Mouse (Mus musculus): Measurements from ENCODE around the gene Pex16. TPM values are rescaled to one million over a fixed set of nuclear protein-coding genes. Genes with fewer than 3 reads are reported as not detected.

Pex16 gene
- polyA plus RNA-seq (2015; fragmentation: Illumina TruSeq; extraction: RNeasy Lipid Tissue Mini Kit (QIAGEN cat#74804); ENCODE audit: low read depth, low replicate concordance): 34.5 TPM

GRCm38 (mm10) chr2:92374514-92374913 lies at the start of gene Pex16, which contains the start of gene Large2:
Gene Pex16 (plus strand): TSS chr2:92374676.
Gene Large2 (minus strand): TSS chr2:92374869.

GRCm38 (mm10) chr2:92381901-92382588 lies 7.6 kb downstream of the Pex16 start, which contains the start of gene 1700029I15Rik:
Gene 1700029I15Rik (plus strand): TSS chr2:92382538.

GRCm38 (mm10) chr2:92401091-92401561 lies 26.6 kb downstream of the Pex16 start, which contains the start of gene Mapk8ip1:
Gene Mapk8ip1 (minus strand): TSS chr2:92401263.

Other genes starting within 250 kb of the Pex16 start
- 1.0 TPM for gene Large2, start 193 bp downstream of the Pex16 start, polyA plus RNA-seq (2015; fragmentation: Illumina TruSeq; extraction: RNeasy Lipid Tissue Mini Kit (QIAGEN cat#74804); ENCODE audit: low read depth, low replicate concordance)
- 3.8 TPM for gene 1700029I15Rik, start 7.9 kb downstream of the Pex16 start, polyA plus RNA-seq (2015; fragmentation: Illumina TruSeq; extraction: RNeasy Lipid Tissue Mini Kit (QIAGEN cat#74804); ENCODE audit: low read depth, low replicate concordance)
- 302 TPM for gene Mapk8ip1, start 26.6 kb downstream of the Pex16 start, polyA plus RNA-seq (2015; fragmentation: Illumina TruSeq; extraction: RNeasy Lipid Tissue Mini Kit (QIAGEN cat#74804); ENCODE audit: low read depth, low replicate concordance)
- gene Cry2, start 59.4 kb downstream of the Pex16 start, polyA plus RNA-seq (2015; fragmentation: Illumina TruSeq; extraction: RNeasy Lipid Tissue Mini Kit (QIAGEN cat#74804); ENCODE audit: low read depth, low replicate concordance): 77.1 TPM
- gene Slc35c1, start 85.9 kb downstream of the Pex16 start, polyA plus RNA-seq (2015; fragmentation: Illumina TruSeq; extraction: RNeasy Lipid Tissue Mini Kit (QIAGEN cat#74804); ENCODE audit: low read depth, low replicate concordance): 9.8 TPM
- 174 TPM for gene Chst1, start 225.0 kb downstream of the Pex16 start, polyA plus RNA-seq (2015; fragmentation: Illumina TruSeq; extraction: RNeasy Lipid Tissue Mini Kit (QIAGEN cat#74804); ENCODE audit: low read depth, low replicate concordance)